Mouse (Mus musculus): ENCODE results near the gene Vstm4. TPM values are rescaled to one million over a fixed set of nuclear protein-coding genes. Genes with fewer than 3 reads are reported as not detected.

Vstm4 gene
- total RNA-seq, 2 experiments from 2014 or later: not detected

DNA sequence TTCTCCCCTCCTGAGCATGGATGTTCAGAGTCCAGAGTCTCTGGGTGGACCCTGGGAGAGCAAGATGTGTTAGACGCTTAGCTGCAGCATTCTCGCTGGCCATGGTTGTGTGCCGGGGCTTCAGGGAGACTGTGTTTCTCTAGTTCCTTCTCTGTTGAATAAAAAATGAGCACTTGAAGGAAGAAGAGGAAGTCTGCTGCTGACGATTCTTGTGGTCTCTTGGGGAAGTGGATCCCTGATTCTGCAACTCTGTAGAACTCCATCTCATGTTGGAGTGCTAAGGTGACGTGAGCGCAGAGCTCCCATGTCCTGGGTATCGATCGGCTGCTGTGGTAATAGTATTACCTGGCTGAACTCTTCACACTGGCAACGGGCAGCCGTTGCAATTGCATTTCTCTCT is 75.2 kb downstream of the Vstm4 start:
- no peak for ATAC-seq (replicated peaks; ENCODE audit: low FRiP score, low TSS enrichment, poor library complexity, severe bottlenecking)

DNA sequence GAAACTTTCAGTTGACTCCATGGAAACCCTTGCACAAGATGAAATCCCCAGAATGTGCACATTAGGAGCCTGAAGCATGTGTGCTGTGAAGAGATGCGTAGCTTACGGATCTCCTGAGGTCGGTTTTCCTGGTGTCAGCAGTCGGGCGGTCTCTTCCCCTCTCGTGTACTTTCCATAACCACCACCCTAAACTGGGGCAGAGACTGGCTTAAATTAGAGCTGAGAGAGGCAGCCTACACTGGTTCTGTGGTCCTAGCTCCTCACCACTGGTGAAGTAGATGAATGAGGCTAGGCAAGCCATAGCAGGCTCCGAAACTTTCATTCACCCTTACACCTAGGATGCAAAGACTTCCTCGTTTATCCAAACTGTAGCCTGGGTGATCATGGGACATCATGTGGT is 75.7 kb downstream of the Vstm4 start:
- no peak for ATAC-seq (replicated peaks; ENCODE audit: low FRiP score, low TSS enrichment, poor library complexity, severe bottlenecking)

DNA sequence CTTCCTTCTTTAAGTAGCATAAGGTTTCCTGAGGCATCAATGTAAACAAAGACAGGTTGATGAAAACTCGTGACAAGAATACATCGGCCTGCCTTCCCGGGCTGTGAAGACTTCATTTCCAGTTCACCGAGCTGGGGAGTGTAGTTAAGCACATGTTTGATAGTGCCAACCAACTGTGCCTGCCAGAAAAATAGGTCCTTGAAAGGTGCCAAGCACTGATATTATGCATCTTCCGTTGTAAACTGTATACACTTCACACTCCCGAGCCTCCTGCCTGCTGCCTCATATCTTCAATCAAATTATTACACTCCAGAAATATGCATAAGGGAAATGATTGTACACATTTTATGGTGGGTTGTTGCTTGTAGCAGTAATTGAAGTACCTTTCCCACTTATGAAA is 77.5 kb downstream of the Vstm4 start:
- ATAC-seq (replicated peaks; ENCODE audit: low FRiP score, low TSS enrichment, poor library complexity, severe bottlenecking): no peak

DNA sequence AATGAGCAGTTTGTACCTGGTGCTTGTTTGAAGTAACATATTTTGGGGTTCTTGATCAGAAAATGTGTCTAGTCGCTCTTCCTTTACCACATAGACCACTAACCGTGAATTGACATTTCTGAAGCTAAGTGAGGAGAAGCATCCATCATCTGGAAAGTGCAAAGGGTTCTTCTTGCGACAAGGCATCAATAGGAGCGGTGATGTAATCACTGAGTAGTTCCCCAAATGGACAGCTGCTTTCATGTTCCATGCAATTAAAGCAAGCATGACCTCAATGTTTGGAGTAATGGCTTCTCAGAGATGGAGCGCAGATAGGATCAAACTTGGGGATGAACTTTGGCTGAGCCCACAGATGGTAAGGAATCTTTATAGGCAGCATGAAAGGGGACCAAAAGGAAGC is 82.7 kb downstream of the Vstm4 start:
- no peak for ATAC-seq (replicated peaks; ENCODE audit: low FRiP score, low TSS enrichment, poor library complexity, severe bottlenecking)

DNA sequence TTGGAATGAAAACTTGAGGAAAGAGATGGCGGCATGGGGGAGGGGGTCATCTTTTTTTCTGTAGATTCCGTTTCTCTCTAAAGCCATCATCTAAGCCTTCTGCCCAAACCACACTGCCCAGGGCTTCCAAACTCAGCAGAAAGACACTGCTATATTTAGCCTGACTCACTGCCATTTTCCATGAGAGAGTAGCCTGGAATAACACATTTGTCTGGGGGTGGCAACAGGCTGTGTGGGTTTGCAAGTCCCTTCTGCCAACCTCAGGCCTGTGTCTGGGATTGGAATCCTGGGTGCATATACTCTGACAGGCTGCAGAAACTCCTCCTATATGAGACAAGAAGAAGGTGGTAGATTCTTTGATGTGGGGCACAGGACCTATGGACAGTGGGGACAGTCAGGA is 91.0 kb downstream of the Vstm4 start:
- ATAC-seq (replicated peaks; ENCODE audit: low FRiP score, low TSS enrichment, poor library complexity, severe bottlenecking): no peak

DNA sequence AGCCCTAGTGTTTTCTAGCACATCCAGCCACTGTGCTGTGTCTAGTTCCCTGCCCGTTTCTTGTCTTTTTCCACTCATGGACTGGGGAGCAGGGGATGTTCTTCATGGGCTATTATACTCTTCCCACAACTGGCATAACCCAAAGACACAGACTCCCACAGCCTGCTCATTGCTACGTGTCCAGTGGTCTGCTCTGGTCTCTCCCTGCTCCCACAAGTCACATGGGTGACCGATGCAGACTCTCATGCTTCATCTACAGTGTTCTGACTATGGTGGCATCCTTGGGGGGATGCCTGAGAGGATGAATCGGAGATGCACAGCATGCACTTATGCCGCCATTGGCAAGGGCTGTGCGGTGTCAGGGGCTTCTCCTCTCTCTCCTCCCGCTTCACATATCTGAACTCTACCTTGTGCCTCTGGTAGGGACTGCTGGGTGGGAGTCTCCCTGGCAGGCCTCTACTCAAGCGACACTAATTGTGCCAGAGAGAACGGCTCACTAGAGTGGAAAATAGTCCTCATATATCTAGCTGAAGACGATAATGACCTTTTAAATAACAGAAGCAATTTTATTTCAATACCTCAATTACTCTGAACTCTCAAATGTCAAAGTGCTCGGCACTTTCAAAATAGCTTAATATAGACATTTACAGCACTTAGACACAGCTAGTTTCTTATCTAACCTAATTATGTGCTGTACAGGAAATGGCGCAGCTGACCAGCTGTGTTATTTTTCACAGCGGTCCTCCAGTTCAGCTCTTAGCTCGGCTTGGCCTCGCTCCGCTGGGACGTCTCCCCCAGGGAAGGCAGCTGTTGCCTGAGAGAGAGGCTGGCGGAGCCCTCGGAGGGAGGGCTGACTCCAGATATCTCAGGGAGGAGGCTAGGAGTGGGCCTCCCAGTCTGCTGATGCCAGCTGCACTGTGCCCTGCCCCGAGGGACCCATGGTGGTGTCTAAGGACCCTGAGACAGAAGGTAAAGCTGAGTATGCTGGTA is 94.1 kb downstream of the Vstm4 start:
- ATAC-seq (replicated peaks; ENCODE audit: low FRiP score, low TSS enrichment, poor library complexity, severe bottlenecking): no peak

DNA sequence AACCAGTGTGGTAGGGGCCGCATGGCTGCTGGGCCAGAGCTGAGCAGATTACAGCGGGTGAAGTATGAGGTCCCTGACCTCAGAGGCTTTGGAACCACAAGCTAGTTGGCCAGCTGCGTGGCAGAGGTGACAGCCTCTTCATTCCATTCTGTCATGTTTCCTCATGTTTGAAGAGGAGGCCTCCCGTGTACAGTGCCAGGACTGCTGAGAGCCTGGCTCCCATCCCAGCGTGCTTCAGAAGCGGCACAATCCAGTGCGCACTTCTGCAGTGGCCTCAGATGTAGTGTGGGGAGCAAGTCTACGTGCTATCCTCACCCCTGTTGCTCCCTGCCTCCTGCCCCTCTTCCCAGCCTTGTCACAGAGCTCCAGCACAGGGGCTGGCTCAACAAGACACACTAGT is 99.9 kb downstream of the Vstm4 start:
- no peak for ATAC-seq (replicated peaks; ENCODE audit: low FRiP score, low TSS enrichment, poor library complexity, severe bottlenecking)

DNA sequence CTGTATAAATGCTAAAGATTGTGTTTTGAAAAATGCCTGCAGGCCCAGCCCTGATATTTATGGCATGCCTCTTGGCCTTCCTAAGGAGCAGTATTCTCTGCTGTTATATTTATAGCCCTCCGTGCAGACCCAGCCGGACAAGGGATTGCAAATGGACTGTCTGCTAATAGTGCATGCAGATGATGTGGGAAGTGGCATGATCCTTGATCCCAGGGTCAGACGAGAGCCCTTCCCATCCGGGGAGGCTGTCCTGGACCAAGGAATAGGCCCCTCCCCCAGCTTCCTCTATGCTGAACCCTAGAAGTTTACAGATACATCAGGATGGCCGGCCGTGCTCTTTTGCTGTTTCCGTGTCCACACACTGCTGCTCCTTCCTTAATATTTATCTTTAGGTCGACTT is 102.1 kb downstream of the Vstm4 start:
- ATAC-seq (replicated peaks; ENCODE audit: low FRiP score, low TSS enrichment, poor library complexity, severe bottlenecking): no peak

DNA sequence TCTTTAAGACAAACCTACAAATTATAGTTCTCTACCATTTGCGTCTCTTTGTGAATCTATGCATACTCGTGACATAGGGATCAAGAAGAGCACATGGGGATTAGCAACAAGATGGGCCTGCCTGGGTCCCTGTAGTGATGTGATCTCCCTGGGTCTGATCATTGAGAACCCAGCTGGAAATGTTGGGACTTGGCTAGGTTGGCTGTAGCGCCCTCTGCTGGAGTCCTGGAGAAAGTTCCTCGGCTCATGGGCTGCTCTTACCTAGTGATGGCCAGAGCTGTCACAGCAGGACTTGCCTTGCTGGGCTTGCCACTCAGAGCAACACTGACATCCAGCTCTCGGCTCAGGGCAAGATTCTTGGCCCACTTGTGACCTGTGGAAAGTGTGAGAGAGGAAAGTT is 103.9 kb downstream of the Vstm4 start:
- ATAC-seq (replicated peaks; ENCODE audit: low FRiP score, low TSS enrichment, poor library complexity, severe bottlenecking): no peak

DNA sequence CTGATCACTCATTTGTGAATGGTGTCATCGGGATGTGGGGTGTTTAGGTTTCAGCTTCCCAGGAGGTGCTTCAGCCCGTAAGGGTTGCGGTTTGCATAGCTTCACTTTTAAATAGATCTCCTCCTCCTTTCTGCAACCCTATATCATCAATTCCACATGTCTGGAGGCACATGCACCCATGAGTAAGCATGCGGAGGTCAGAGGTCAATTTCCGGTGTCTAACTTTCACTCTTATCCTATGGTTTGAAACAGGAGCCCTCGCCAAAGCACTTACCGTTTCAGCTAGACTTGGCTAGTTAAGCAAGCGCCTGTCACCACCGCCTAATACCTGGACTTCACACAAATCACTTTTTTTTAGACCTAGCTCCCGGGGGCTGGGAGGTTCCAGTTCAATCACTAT is 108.2 kb downstream of the Vstm4 start:
- ATAC-seq (replicated peaks; ENCODE audit: low FRiP score, low TSS enrichment, poor library complexity, severe bottlenecking): no peak

DNA sequence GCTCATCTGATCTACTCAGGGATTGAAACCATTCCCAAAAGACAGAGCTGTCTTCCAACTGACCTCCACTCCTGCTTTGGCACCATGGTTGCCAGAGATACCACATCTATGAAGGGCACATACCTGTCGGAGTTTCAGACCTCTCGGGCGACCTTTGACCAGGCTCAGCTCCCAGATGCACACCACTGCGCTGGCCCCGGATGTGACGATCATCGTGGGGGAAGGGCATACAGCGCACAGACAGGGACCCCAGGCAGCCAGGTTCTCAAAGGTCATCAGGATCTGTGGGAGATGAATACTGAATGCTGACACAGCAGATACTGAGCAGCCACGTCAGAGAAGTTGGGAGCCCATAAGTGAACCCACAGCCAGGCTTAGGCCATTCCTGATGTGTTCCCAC is 114.1 kb downstream of the Vstm4 start:
- ATAC-seq (replicated peaks; ENCODE audit: low FRiP score, low TSS enrichment, poor library complexity, severe bottlenecking): no peak

DNA sequence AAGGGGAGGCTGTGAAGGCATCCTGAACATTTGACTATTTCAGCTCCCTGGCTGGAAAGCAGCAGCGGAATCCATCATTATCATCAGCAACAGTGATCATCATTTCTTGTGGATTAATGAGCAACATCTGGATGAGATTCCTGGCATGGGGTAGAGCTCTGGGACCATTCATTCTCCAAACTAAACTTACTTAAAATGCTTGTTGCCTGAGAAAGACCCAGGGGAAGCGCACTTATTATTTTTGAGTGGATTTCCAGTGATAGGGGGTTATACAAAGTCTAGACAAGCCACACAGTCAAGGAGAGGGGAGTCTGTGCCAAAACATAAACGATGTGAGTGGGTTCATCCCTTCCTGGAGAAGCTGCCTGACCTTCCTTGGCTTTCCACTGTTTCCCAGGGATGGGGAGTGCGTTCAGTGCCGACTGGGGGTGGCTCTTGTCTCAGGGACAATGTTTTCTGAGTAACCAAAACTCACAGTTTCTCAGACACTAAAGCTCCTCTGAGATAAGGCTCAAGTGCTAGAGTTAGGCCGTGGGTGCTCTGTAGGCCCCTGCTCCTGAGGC is 127.7 kb downstream of the Vstm4 start:
- no peak for ATAC-seq (replicated peaks; ENCODE audit: low FRiP score, low TSS enrichment, poor library complexity, severe bottlenecking)

DNA sequence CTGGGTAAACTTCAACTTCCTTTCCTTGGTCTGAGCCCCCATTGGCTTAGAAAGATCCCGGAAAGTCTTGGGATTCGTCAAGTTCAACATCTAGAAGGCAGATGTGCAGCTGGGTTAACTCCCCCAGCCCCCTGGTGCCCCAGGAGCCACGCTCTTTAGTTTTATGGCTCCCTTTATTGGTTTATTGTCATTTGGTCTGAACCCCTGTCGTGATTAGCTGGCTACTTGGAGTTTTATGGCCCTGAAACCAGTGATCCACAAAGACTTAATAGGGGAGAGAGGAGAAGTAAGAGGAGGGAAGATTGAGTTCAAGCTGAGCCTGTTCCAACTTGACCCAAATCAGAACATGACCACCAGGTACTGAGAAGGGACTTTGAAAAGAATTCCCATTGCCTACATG is 130.1 kb downstream of the Vstm4 start:
- no peak for ATAC-seq (replicated peaks; ENCODE audit: low FRiP score, low TSS enrichment, poor library complexity, severe bottlenecking)

Other genes starting within 250 kb of the Vstm4 start
- gene 3425401B19Rik, start 171.5 kb upstream of the Vstm4 start, total RNA-seq (2014; fragmentation: Nextera tagmentation): not detected in 2 replicates
- not detected in 2 replicates for gene 3425401B19Rik, start 171.5 kb upstream of the Vstm4 start, total RNA-seq (2017)
- not detected in 2 replicates for gene Tmem273, start 70.8 kb upstream of the Vstm4 start, total RNA-seq (2014; fragmentation: Nextera tagmentation)
- not detected in 2 replicates for gene Tmem273, start 70.8 kb upstream of the Vstm4 start, total RNA-seq (2017)
- gene Fam170b, start 22.8 kb upstream of the Vstm4 start, total RNA-seq (2014; fragmentation: Nextera tagmentation): not detected in 2 replicates
- gene Fam170b, start 22.8 kb upstream of the Vstm4 start, total RNA-seq (2017): not detected in 2 replicates
- not detected in 2 replicates for gene Lrrc18, start 134.6 kb downstream of the Vstm4 start, total RNA-seq (2014; fragmentation: Nextera tagmentation)
- gene Lrrc18, start 134.6 kb downstream of the Vstm4 start, total RNA-seq (2017): not detected in 2 replicates

Measured in megakaryocyte-erythroid progenitor cell, adult 5-6 weeks (primary cell).